Mouse (Mus musculus) embryonic fibroblast, embryonic 13.5 days (primary cell): ENCODE data around the gene Gjc1.

Experiments
- CTCF ChIP-seq: IDR thresholded peaks from 2 replicates; pipeline ENCODE4 v1.5.1; 2011; ENCODE audit warnings: mild to moderate bottlenecking, control low read depth, low read length, moderate library complexity, borderline replicate concordance; ENCODE audit not compliant: insufficient read depth
- POLR2A ChIP-seq: IDR thresholded peaks from 2 replicates; pipeline ENCODE4 v1.6.1; 2011; ENCODE audit warnings: low read depth, mild to moderate bottlenecking, control low read depth, low read length, moderate library complexity

GRCm38 (mm10) chr11:102781523-102781922 lies 38.0 kb downstream of the Gjc1 start:
- no peak for TF ChIP-seq POLR2A
- no peak for TF ChIP-seq CTCF
